In the genomic region with DNA sequence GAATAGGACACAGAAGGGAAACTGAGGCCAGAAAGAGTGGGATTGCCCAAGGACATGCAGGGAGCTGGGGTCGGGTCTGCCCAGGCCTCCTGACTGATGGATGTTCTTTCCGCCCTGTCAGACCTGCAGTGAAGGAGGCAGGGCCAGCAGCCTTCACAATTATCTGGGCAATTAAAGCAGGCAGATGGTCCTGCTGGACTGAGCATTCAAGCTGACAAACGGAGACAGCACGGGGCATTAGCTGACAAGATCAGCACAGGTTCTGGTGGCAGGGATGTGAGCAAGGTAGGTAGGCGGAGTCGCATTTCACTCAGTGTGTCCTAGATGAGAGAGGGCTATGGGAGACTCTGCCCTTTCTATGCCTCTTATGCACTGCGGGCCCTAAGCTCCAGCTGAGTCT, we compare ENCODE assay signal across 17 mouse cellular contexts. TPM values are rescaled to one million over a fixed set of nuclear protein-coding genes. Genes with fewer than 3 reads are reported as not detected.
DNase-seq lines count a peak whose midpoint lies in the region; ATAC-seq and TF ChIP-seq lines count a peak whose summit lies in the region.
"Had no signal": no experiment of that assay in that cellular context is flagged by ENCODE, and none has a peak within 500 bp of the region (broad histone marks: within the 10 kb centered on the region; RNA-seq: fewer than 3 reads in every experiment).

No protein-coding gene starts in this region.

- H3K9ac ChIP-seq in forebrain, postnatal 0 days = no peak overlapping the region
- H3K9ac ChIP-seq in forebrain, embryonic 12.5 days = no peak overlapping the region
- H3K9ac ChIP-seq in hindbrain, embryonic 13.5 days = 0 out of 2 replicates have a peak overlapping the region, but pooled peaks have one; percentile 9
- H3K9ac ChIP-seq: liver, embryonic 14.5 days; neural tube, embryonic 12.5 days had no signal

- no peak overlapping the region for H3K4me3 ChIP-seq in forebrain, postnatal 0 days (ENCODE audit: low read depth, low read length)
- no peak overlapping the region for H3K4me3 ChIP-seq in forebrain, embryonic 12.5 days (replicated peaks)
- H3K4me3 ChIP-seq in hindbrain, embryonic 13.5 days = no peak overlapping the region
- H3K4me3 ChIP-seq: neural tube, embryonic 12.5 days had no signal

- H3K4me2 ChIP-seq in forebrain, postnatal 0 days (ENCODE audit: low read depth) = peak overlapping the region; percentile 60; the same call in 1 of the 2 replicates
- H3K4me2 ChIP-seq in forebrain, embryonic 12.5 days = no peak overlapping the region
- no peak overlapping the region for H3K4me2 ChIP-seq in hindbrain, embryonic 13.5 days
- H3K4me2 ChIP-seq: neural tube, embryonic 12.5 days had no signal

- H3K4me1 ChIP-seq in forebrain, postnatal 0 days (ENCODE audit: insufficient read depth) = peaks cover 6% of the 10 kb centered on the region; the same call in 1 of the 2 replicates
- H3K4me1 ChIP-seq in forebrain, embryonic 12.5 days = peaks cover 17% of the 10 kb centered on the region
- peaks cover 41% of the 10 kb centered on the region for H3K4me1 ChIP-seq in hindbrain, embryonic 13.5 days (replicated peaks)

- no peaks in the 10 kb centered on the region for H3K36me3 ChIP-seq in forebrain, postnatal 0 days (ENCODE audit: insufficient read depth)
- no peaks in the 10 kb centered on the region for H3K36me3 ChIP-seq in forebrain, embryonic 12.5 days (replicated peaks)
- H3K36me3 ChIP-seq in hindbrain, embryonic 13.5 days = no peaks in the 10 kb centered on the region
- H3K36me3 ChIP-seq: neural tube, embryonic 12.5 days had no signal

- H3K27me3 ChIP-seq in forebrain, postnatal 0 days (ENCODE audit: insufficient read depth, low read length) = no peaks in the 10 kb centered on the region
- peaks cover 43% of the 10 kb centered on the region for H3K27me3 ChIP-seq in forebrain, embryonic 12.5 days
- H3K27me3 ChIP-seq in hindbrain, embryonic 13.5 days = peaks cover 35% of the 10 kb centered on the region

- no peak for DNase-seq in forebrain, postnatal 0 days
- DNase-seq in brain, adult 2 months (ENCODE audit: low read depth, low spot score) = peak; percentile 82
- DNase-seq in cerebellum, adult 8-10 months = peak; percentile 28
- DNase-seq in right cerebral cortex, postnatal 14 days = no peak
- DNase-seq in layer of hippocampus, adult 9-11 months = no peak
- DNase-seq in Muller cell, postnatal 12 days (ENCODE audit: inconsistent ontology term) = no peak
- DNase-seq: heart, postnatal 36 days; kidney, adult 11 months; kidney, postnatal 4 days; layer of hippocampus, postnatal 36 days; lung, postnatal 36 days; midbrain, embryonic 14.5 days had no signal

- H3K9me3 ChIP-seq in forebrain, postnatal 0 days (ENCODE audit: low read length) = no peaks in the 10 kb centered on the region
- no peaks in the 10 kb centered on the region for H3K9me3 ChIP-seq in forebrain, embryonic 12.5 days
- H3K9me3 ChIP-seq in hindbrain, embryonic 13.5 days = no peaks in the 10 kb centered on the region
- H3K9me3 ChIP-seq: neural tube, embryonic 12.5 days had no signal

- no peak for TF ChIP-seq CTCF in forebrain, postnatal 0 days (IDR thresholded peaks at IDR 0.05; ENCODE audit: low read depth)

- WGBS in forebrain, postnatal 0 days = 51% methylated on average over 7 of the region's 7 CpGs
- WGBS in forebrain, embryonic 12.5 days = 55% methylated on average over 7 of the region's 7 CpGs
- WGBS in hindbrain, embryonic 13.5 days = 42% methylated on average over 7 of the region's 7 CpGs

- no peak overlapping the region for H3K27ac ChIP-seq in forebrain, postnatal 0 days (ENCODE audit: low read depth, low read length)
- no peak overlapping the region for H3K27ac ChIP-seq in forebrain, embryonic 12.5 days
- no peak overlapping the region for H3K27ac ChIP-seq in hindbrain, embryonic 13.5 days
- H3K27ac ChIP-seq: liver, embryonic 14.5 days; neural tube, embryonic 12.5 days had no signal

- no peak for ATAC-seq in forebrain, postnatal 0 days
- ATAC-seq in forebrain, embryonic 12.5 days (ENCODE audit: low FRiP score) = no peak
- 0 out of 2 replicates have a peak, but pooled peaks have one; percentile 17 for ATAC-seq in hindbrain, embryonic 13.5 days (ENCODE audit: low FRiP score)
- ATAC-seq: forebrain, embryonic 14.5 days had no signal

RNA-seq across cellular contexts. Expression of a gene that starts 22.9 kb away (rescaled TPM):
- 19.9 and 24.9 TPM in 2 replicates for total RNA-seq in forebrain, postnatal 0 days (2014; rRNA removed)
- polyA plus RNA-seq in forebrain, postnatal 0 days (2015; fragmentation: Nextera tagmentation; extraction: Ambion mirVana) = 7.7 and 7.8 TPM in 2 replicates
- polyA plus RNA-seq in forebrain, embryonic 12.5 days (2016; fragmentation: Nextera tagmentation; extraction: Ambion mirVana) = 1.4 and 1.9 TPM in 2 replicates
- 4.3 and 4.6 TPM in 2 replicates for polyA plus RNA-seq in hindbrain, embryonic 13.5 days (2015; fragmentation: Nextera tagmentation; extraction: Ambion mirVana)

Comparison
In these comparisons a context has a peak if more than half of its experiments do, and no peak if none do; other contexts are left out.
1. DNase-seq: peak in brain, adult 2 months (single experiment) and cerebellum, adult 8-10 months (single experiment); none in forebrain, postnatal 0 days (single experiment), right cerebral cortex, postnatal 14 days (single experiment), layer of hippocampus, adult 9-11 months (single experiment) and Muller cell, postnatal 12 days (single experiment).